Mouse (Mus musculus): ENCODE results near the gene Tlx2. TPM values are rescaled to one million over a fixed set of nuclear protein-coding genes. Genes with fewer than 3 reads are reported as not detected.
A peak's percentile ranks its signal among the peaks of the same experiment; 100 is the strongest.

Gene Tlx2
- polyA plus RNA-seq, 1 experiment = 0.06 TPM

- TF ChIP-seq TCF3 (IDR thresholded peaks at IDR 0.05; ENCODE audit: insufficient read length, low read depth) = no peak
- TF ChIP-seq POLR2A (IDR thresholded peaks at IDR 0.05; ENCODE audit: insufficient read length, low read depth) = no peak
- no peak for TF ChIP-seq MYOG (IDR thresholded peaks at IDR 0.05; ENCODE audit: control insufficient read depth in 1 of 3, insufficient read depth in 1 of 3, insufficient read length in 2 of 3, low read depth in 2 of 3)
- TF ChIP-seq USF1 (IDR thresholded peaks at IDR 0.05; ENCODE audit: low read depth) = no peak
- no peak for TF ChIP-seq REST (IDR thresholded peaks at IDR 0.05; ENCODE audit: insufficient read depth, insufficient read length)
- no peak for TF ChIP-seq SRF (IDR thresholded peaks at IDR 0.05; ENCODE audit: control insufficient read depth, insufficient read length, low read depth)
- TF ChIP-seq E2F4 (IDR thresholded peaks at IDR 0.05; ENCODE audit: insufficient read depth) = no peak
- TF ChIP-seq MAX (IDR thresholded peaks at IDR 0.05; ENCODE audit: low read depth) = no peak
- H3ac ChIP-seq (ENCODE audit: control insufficient read depth, insufficient read length) = no peak overlapping the region
- no peak overlapping the region for H3K4me3 ChIP-seq
- H3K79me2 ChIP-seq (ENCODE audit: control insufficient read depth, insufficient read depth) = no peaks in the 10 kb centered on the region
- H3K27me3 ChIP-seq (ENCODE audit: control insufficient read depth, insufficient read depth, insufficient read length) = peaks cover 65% of the 10 kb centered on the region
- no peaks in the 10 kb centered on the region for H3K36me3 ChIP-seq (ENCODE audit: control insufficient read depth, insufficient read depth)
- H3K4me2 ChIP-seq (ENCODE audit: low read depth) = no peak overlapping the region
Observed at GRCm38 (mm10) chr6:83065995-83066394, 4.1 kb downstream of the Tlx2 start.

GRCm38 (mm10) chr6:83058725-83059124 is 11.4 kb downstream of the Tlx2 start:
- peaks cover 13% of the 10 kb centered on the region for H3K27me3 ChIP-seq (ENCODE audit: control insufficient read depth, insufficient read depth, insufficient read length)
- H3K79me2 ChIP-seq (ENCODE audit: control insufficient read depth, insufficient read depth) = peaks cover 23% of the 10 kb centered on the region
- peaks cover 13% of the 10 kb centered on the region for H3K36me3 ChIP-seq (ENCODE audit: control insufficient read depth, insufficient read depth)
- no peak overlapping the region for H3K4me2 ChIP-seq (ENCODE audit: low read depth)
- H3K4me3 ChIP-seq = no peak overlapping the region
- H3ac ChIP-seq (ENCODE audit: control insufficient read depth, insufficient read length) = no peak overlapping the region
- peak; percentile 56 for TF ChIP-seq POLR2AphosphoS2 (IDR thresholded peaks at IDR 0.05; ENCODE audit: insufficient read length, low read depth)
- no peak for TF ChIP-seq USF1 (IDR thresholded peaks at IDR 0.05; ENCODE audit: low read depth)
- peak; percentile 22 for TF ChIP-seq POLR2A (IDR thresholded peaks at IDR 0.05; ENCODE audit: insufficient read length, low read depth)

GRCm38 (mm10) chr6:83057790-83058189 is 12.3 kb downstream of the Tlx2 start, which contains the start of gene Dqx1:
Gene Dqx1, plus strand, starts transcription at chr6:83057844.
- peaks cover 13% of the 10 kb centered on the region for H3K36me3 ChIP-seq (ENCODE audit: control insufficient read depth, insufficient read depth)
- H3K79me2 ChIP-seq (ENCODE audit: control insufficient read depth, insufficient read depth) = peaks cover 32% of the 10 kb centered on the region
- no peak within 1 kb of the TSS for H3K4me2 ChIP-seq (ENCODE audit: low read depth)
- H3K4me3 ChIP-seq = no peak within 1 kb of the TSS
- TF ChIP-seq REST (IDR thresholded peaks at IDR 0.05; ENCODE audit: insufficient read depth, insufficient read length) = no peak
- no peak for TF ChIP-seq CEBPB (IDR thresholded peaks at IDR 0.05; ENCODE audit: insufficient read depth, poor library complexity, severe bottlenecking)
- TF ChIP-seq TCF3 (IDR thresholded peaks at IDR 0.05; ENCODE audit: insufficient read length, low read depth) = no peak
- TF ChIP-seq MAX (IDR thresholded peaks at IDR 0.05; ENCODE audit: low read depth) = no peak
- TF ChIP-seq MYOD1 (IDR thresholded peaks at IDR 0.05; ENCODE audit: control insufficient read depth in 1 of 3, insufficient read length in 2 of 3, low read depth in 2 of 3) = no peak
- no peak for TF ChIP-seq POLR2AphosphoS2 (IDR thresholded peaks at IDR 0.05; ENCODE audit: insufficient read length, low read depth)
- no peak for TF ChIP-seq TCF12 (IDR thresholded peaks at IDR 0.05; ENCODE audit: insufficient read depth, poor library complexity, severe bottlenecking)
- TF ChIP-seq USF1 (IDR thresholded peaks at IDR 0.05; ENCODE audit: low read depth) = no peak
- no peak for TF ChIP-seq POLR2A (IDR thresholded peaks at IDR 0.05; ENCODE audit: insufficient read length, low read depth)
- H3K27me3 ChIP-seq (ENCODE audit: control insufficient read depth, insufficient read depth, insufficient read length) = peaks cover 4% of the 10 kb centered on the region
- no peak within 1 kb of the TSS for H3ac ChIP-seq (ENCODE audit: control insufficient read depth, insufficient read length)

GRCm38 (mm10) chr6:83054871-83055431 is 15.1 kb downstream of the Tlx2 start, which contains the start of gene Htra2:
Gene Htra2, minus strand, starts transcription at chr6:83055273.
- H3K27me3 ChIP-seq (ENCODE audit: control insufficient read depth, insufficient read depth, insufficient read length) = no peaks in the 10 kb centered on the region
- peaks cover 43% of the 10 kb centered on the region for H3K79me2 ChIP-seq (ENCODE audit: control insufficient read depth, insufficient read depth)
- TF ChIP-seq MYOD1 (IDR thresholded peaks at IDR 0.05; ENCODE audit: control insufficient read depth in 1 of 3, insufficient read length in 2 of 3, low read depth in 2 of 3) (no peak), E2F4 (IDR thresholded peaks at IDR 0.05; ENCODE audit: insufficient read depth) (no peak), MYOG (IDR thresholded peaks at IDR 0.05; ENCODE audit: control insufficient read depth in 1 of 3, insufficient read depth in 1 of 3, insufficient read length in 2 of 3, low read depth in 2 of 3) (no peak), CEBPB (IDR thresholded peaks at IDR 0.05; ENCODE audit: insufficient read depth, poor library complexity, severe bottlenecking) (no peak), POLR2AphosphoS2 (IDR thresholded peaks at IDR 0.05; ENCODE audit: insufficient read length, low read depth) (no peak), REST (IDR thresholded peaks at IDR 0.05; ENCODE audit: insufficient read depth, insufficient read length) (no peak), USF1 (IDR thresholded peaks at IDR 0.05; ENCODE audit: low read depth) (no peak), TCF12 (IDR thresholded peaks at IDR 0.05; ENCODE audit: insufficient read depth, poor library complexity, severe bottlenecking) (no peak), SRF (IDR thresholded peaks at IDR 0.05; ENCODE audit: control insufficient read depth, insufficient read length, low read depth) (no peak), MAX (IDR thresholded peaks at IDR 0.05; ENCODE audit: low read depth) (no peak), POLR2A (IDR thresholded peaks at IDR 0.05; ENCODE audit: insufficient read length, low read depth) (no peak)
- H3K4me3 ChIP-seq = peak within 1 kb of the TSS; percentile 100
- H3K4me2 ChIP-seq (ENCODE audit: low read depth) = peak within 1 kb of the TSS; percentile 94
- H3K36me3 ChIP-seq (ENCODE audit: control insufficient read depth, insufficient read depth) = peaks cover 21% of the 10 kb centered on the region
- peak within 1 kb of the TSS; percentile 78 for H3ac ChIP-seq (ENCODE audit: control insufficient read depth, insufficient read length)

DNA sequence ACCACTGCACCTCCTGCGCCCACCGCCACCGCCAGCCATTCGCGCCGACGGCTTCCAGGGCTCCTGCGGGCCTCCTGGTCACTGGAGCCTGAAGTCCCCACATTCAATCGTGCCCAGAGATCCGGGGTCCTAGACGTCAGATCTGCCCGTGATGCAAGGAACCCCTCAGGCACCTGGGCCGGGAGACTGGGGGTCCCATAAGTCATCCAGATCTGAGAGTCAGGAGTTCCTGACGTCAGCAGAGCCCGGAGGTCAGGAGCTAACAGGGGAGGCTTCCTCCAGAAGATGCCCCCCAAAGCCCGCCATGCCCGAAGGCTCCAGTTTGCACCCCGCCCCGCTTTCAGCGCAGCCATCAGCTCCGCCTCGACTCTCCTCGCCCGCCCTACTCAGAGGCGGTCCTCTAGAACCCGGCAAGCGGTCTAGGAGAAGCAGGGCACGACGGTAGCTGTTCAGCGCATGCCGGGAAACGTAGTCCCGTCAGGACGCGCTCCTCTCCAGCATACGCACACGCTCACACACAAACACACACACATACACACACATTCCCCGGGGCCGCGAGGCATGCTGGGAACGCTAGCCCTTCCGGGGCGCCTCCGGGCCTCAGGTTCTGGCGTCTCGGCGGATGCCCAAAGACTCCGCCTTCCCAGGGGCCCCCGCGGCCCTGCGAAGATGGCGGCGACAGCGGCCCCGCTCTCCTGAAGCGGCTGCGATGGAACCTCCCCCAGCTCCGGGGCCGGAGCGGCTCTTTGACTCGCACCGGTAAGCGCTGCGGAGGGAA is 15.8 kb downstream of the Tlx2 start, which contains the start of gene Aup1:
Aup1 (plus strand) TSS at position 448 of the 778 bp plus-strand sequence.
- H3K4me3 ChIP-seq = peak within 1 kb of the TSS; percentile 100
- peak; percentile 62 for TF ChIP-seq POLR2A (IDR thresholded peaks at IDR 0.05; ENCODE audit: insufficient read length, low read depth)
- TF ChIP-seq E2F4 (IDR thresholded peaks at IDR 0.05; ENCODE audit: insufficient read depth) = peak; percentile 53
- peak; percentile 51 for TF ChIP-seq POLR2AphosphoS2 (IDR thresholded peaks at IDR 0.05; ENCODE audit: insufficient read length, low read depth)
- peak in 2 of 3 experiments; percentile 66 to 68 for TF ChIP-seq MYOD1 (IDR thresholded peaks at IDR 0.05; ENCODE audit: control insufficient read depth in 1 of 3, insufficient read length in 2 of 3, low read depth in 2 of 3)
- peak in 2 of 3 experiments; percentile 59 to 77 for TF ChIP-seq MYOG (IDR thresholded peaks at IDR 0.05; ENCODE audit: control insufficient read depth in 1 of 3, insufficient read depth in 1 of 3, insufficient read length in 2 of 3, low read depth in 2 of 3)
- TF ChIP-seq USF1 (IDR thresholded peaks at IDR 0.05; ENCODE audit: low read depth) = no peak
- TF ChIP-seq CEBPB (IDR thresholded peaks at IDR 0.05; ENCODE audit: insufficient read depth, poor library complexity, severe bottlenecking) = no peak
- peak; percentile 82 for TF ChIP-seq SRF (IDR thresholded peaks at IDR 0.05; ENCODE audit: control insufficient read depth, insufficient read length, low read depth)
- TF ChIP-seq TCF12 (IDR thresholded peaks at IDR 0.05; ENCODE audit: insufficient read depth, poor library complexity, severe bottlenecking) = no peak
- TF ChIP-seq MAX (IDR thresholded peaks at IDR 0.05; ENCODE audit: low read depth) = no peak
- peak; percentile 39 for TF ChIP-seq REST (IDR thresholded peaks at IDR 0.05; ENCODE audit: insufficient read depth, insufficient read length)
- TF ChIP-seq TCF3 (IDR thresholded peaks at IDR 0.05; ENCODE audit: insufficient read length, low read depth) = no peak
- peak within 1 kb of the TSS; percentile 94 for H3K4me2 ChIP-seq (ENCODE audit: low read depth)
- peak within 1 kb of the TSS; percentile 78 for H3ac ChIP-seq (ENCODE audit: control insufficient read depth, insufficient read length)
- H3K27me3 ChIP-seq (ENCODE audit: control insufficient read depth, insufficient read depth, insufficient read length) = no peaks in the 10 kb centered on the region
- H3K79me2 ChIP-seq (ENCODE audit: control insufficient read depth, insufficient read depth) = peaks cover 43% of the 10 kb centered on the region
- peaks cover 21% of the 10 kb centered on the region for H3K36me3 ChIP-seq (ENCODE audit: control insufficient read depth, insufficient read depth)
